Mouse (Mus musculus): ENCODE data around the gene Plcxd2.

Gene Plcxd2

GRCm38 (mm10) chr16:45990901-45991676, 18.9 kb downstream of the Plcxd2 start:
- in situ Hi-C loops (cut with MboI, MseI), result no loop called here

- in situ Hi-C loops (cut with MboI, MseI), result loop anchor here (10.0 kb wide), 1 partner anchor 109 kb away; no protein-coding TSS in a partner anchor
Measured at GRCm38 (mm10) chr16:45986236-45986635, 23.8 kb downstream of the Plcxd2 start.

- in situ Hi-C loops (cut with MboI, MseI), result loop anchor here (10.0 kb wide), 1 partner anchor 110 kb away; no protein-coding TSS in a partner anchor
Measured at GRCm38 (mm10) chr16:45984610-45985606, 25.1 kb downstream of the Plcxd2 start.

GRCm38 (mm10) chr16:45976251-45976650, 33.8 kb downstream of the Plcxd2 start:
- in situ Hi-C loops (cut with MboI, MseI), result loop anchor here (5.0 kb wide), 1 partner anchor 214 kb away; no protein-coding TSS in a partner anchor

- in situ Hi-C loops (cut with MboI, MseI), result no loop called here
Measured at GRCm38 (mm10) chr16:45973959-45974686, 35.9 kb downstream of the Plcxd2 start.

- in situ Hi-C loops (cut with MboI, MseI), result no loop called here
Measured at GRCm38 (mm10) chr16:45970187-45970586, 39.8 kb downstream of the Plcxd2 start.

- in situ Hi-C loops (cut with MboI, MseI), result loop anchor here (5.0 kb wide), 1 partner anchor 126 kb away; no protein-coding TSS in a partner anchor
Measured at GRCm38 (mm10) chr16:45968716-45969115, 41.3 kb downstream of the Plcxd2 start.

- in situ Hi-C loops (cut with MboI, MseI), result loop anchor here (5.0 kb wide), 1 partner anchor 125 kb away; no protein-coding TSS in a partner anchor
Measured at GRCm38 (mm10) chr16:45967471-45967870, 42.5 kb downstream of the Plcxd2 start.

- in situ Hi-C loops (cut with MboI, MseI), result loop anchor here (5.0 kb wide), 1 partner anchor 124 kb away; no protein-coding TSS in a partner anchor
Measured at GRCm38 (mm10) chr16:45966604-45967003, 43.4 kb downstream of the Plcxd2 start.

GRCm38 (mm10) chr16:45964777-45965176, 45.2 kb downstream of the Plcxd2 start:
- in situ Hi-C loops (cut with MboI, MseI), result loop anchor here (5.0 kb wide), 1 partner anchor 122 kb away; no protein-coding TSS in a partner anchor

GRCm38 (mm10) chr16:45963837-45964236, 46.2 kb downstream of the Plcxd2 start:
- in situ Hi-C loops (cut with MboI, MseI), result no loop called here

GRCm38 (mm10) chr16:45963088-45963487, 46.9 kb downstream of the Plcxd2 start:
- in situ Hi-C loops (cut with MboI, MseI), result no loop called here

GRCm38 (mm10) chr16:45960978-45961377, 49.0 kb downstream of the Plcxd2 start:
- in situ Hi-C loops (cut with MboI, MseI), result no loop called here

- in situ Hi-C loops (cut with MboI, MseI), result no loop called here
Measured at GRCm38 (mm10) chr16:45956390-45956950, 53.5 kb downstream of the Plcxd2 start.

GRCm38 (mm10) chr16:45953394-45953793, 56.6 kb downstream of the Plcxd2 start, which contains the start of gene Phldb2:
Gene Phldb2, minus strand, starts transcription at chr16:45953598.
- in situ Hi-C loops (cut with MboI, MseI), result no loop called here

- in situ Hi-C loops (cut with MboI, MseI), result no loop called here
Measured at GRCm38 (mm10) chr16:45952501-45952900, 57.5 kb downstream of the Plcxd2 start.

GRCm38 (mm10) chr16:45952035-45952434, 58.0 kb downstream of the Plcxd2 start:
- in situ Hi-C loops (cut with MboI, MseI), result no loop called here

- in situ Hi-C loops (cut with MboI, MseI), result no loop called here
Measured at GRCm38 (mm10) chr16:45946335-45946734, 63.7 kb downstream of the Plcxd2 start.

- in situ Hi-C loops (cut with MboI, MseI), result no loop called here
Measured at GRCm38 (mm10) chr16:45945649-45946048, 64.4 kb downstream of the Plcxd2 start.

- in situ Hi-C loops (cut with MboI, MseI), result no loop called here
Measured at GRCm38 (mm10) chr16:45945174-45945631, 64.8 kb downstream of the Plcxd2 start.

Measured in T-helper 1 cell (primary cell).